Mouse (Mus musculus) spleen, postnatal 14 days (tissue): ENCODE data around the gene Ttf1.

ENCODE experiments used
- DNase-seq, 2 experiments: peaks; one replicate each; pipeline ENCODE4 v3.0.0; 2021 to 2022; ENCODE audit warnings: low spot score in 2 of 2

The Ttf1 gene

GRCm38 (mm10) chr2:29060135-29060597, at the start of gene Ttf1:
Gene Ttf1, plus strand, starts transcription at chr2:29060262.
- peak; percentile 70 to 83 for DNase-seq

- no peak for DNase-seq
These were observed 47.5 kb upstream of the Ttf1 start for GRCm38 (mm10) chr2:29012523-29012922.

- no peak for DNase-seq
These were observed 43.2 kb upstream of the Ttf1 start for GRCm38 (mm10) chr2:29016599-29017587.

GRCm38 (mm10) chr2:29018680-29019079, 41.4 kb upstream of the Ttf1 start:
- no peak for DNase-seq

- DNase-seq: no peak
These were observed 39.0 kb upstream of the Ttf1 start for GRCm38 (mm10) chr2:29021025-29021424.

- no peak for DNase-seq
These were observed 37.1 kb upstream of the Ttf1 start for GRCm38 (mm10) chr2:29023001-29023400.

- no peak for DNase-seq
These were observed 34.8 kb upstream of the Ttf1 start for GRCm38 (mm10) chr2:29025284-29025683.

- no peak for DNase-seq
These were observed 29.9 kb upstream of the Ttf1 start for GRCm38 (mm10) chr2:29030048-29030734.

GRCm38 (mm10) chr2:29031951-29032350, 28.1 kb upstream of the Ttf1 start:
- DNase-seq: no peak

GRCm38 (mm10) chr2:29034542-29035475, 25.3 kb upstream of the Ttf1 start:
- no peak for DNase-seq

GRCm38 (mm10) chr2:29035698-29036097, 24.4 kb upstream of the Ttf1 start:
- no peak for DNase-seq

GRCm38 (mm10) chr2:29039741-29040140, 20.3 kb upstream of the Ttf1 start:
- no peak for DNase-seq

GRCm38 (mm10) chr2:29040594-29041476, 19.2 kb upstream of the Ttf1 start:
- no peak for DNase-seq

GRCm38 (mm10) chr2:29041477-29041768, 18.6 kb upstream of the Ttf1 start:
- no peak for DNase-seq

GRCm38 (mm10) chr2:29042124-29042523, 17.9 kb upstream of the Ttf1 start:
- DNase-seq: no peak

- no peak for DNase-seq
These were observed 13.9 kb upstream of the Ttf1 start for GRCm38 (mm10) chr2:29046151-29046550.

GRCm38 (mm10) chr2:29051932-29052331, 8.1 kb upstream of the Ttf1 start:
- DNase-seq: no peak

GRCm38 (mm10) chr2:29052943-29053454, 7.1 kb upstream of the Ttf1 start:
- peak; percentile 11 to 50 for DNase-seq

- peak; percentile 22 to 56 for DNase-seq
These were observed 6.1 kb upstream of the Ttf1 start for GRCm38 (mm10) chr2:29053802-29054544.

- DNase-seq: no peak
These were observed 5.5 kb upstream of the Ttf1 start for GRCm38 (mm10) chr2:29054545-29054935.
